Mouse (Mus musculus) myocyte (in vitro differentiated cells): ENCODE results near the gene Hist1h3d. TPM values are rescaled to one million over a fixed set of nuclear protein-coding genes. Genes with fewer than 3 reads are reported as not detected.
"Not testable (repeated sequence)": the region's sequence is repeated elsewhere in the genome, so short reads cannot be mapped to it uniquely, and the experiment has no call there.

Experiments
- H3K27me3 ChIP-seq: one replicate; pipeline ENCODE4 v1.6.1; 2011; ENCODE audit not compliant: control insufficient read depth, insufficient read depth, insufficient read length
- H3K36me3 ChIP-seq: one replicate; pipeline ENCODE4 v1.6.1; 2011; ENCODE audit not compliant: control insufficient read depth, insufficient read depth
- H3K4me2 ChIP-seq: one replicate; pipeline ENCODE4 v1.6.1; 2011; ENCODE audit warnings: low read depth, control low read depth
- H3K4me3 ChIP-seq: one replicate; pipeline ENCODE4 v1.5.1; 2011; ENCODE audit warnings: mild to moderate bottlenecking, control low read depth, moderate library complexity
- H3K79me2 ChIP-seq: one replicate; pipeline ENCODE4 v1.6.1; 2011; ENCODE audit not compliant: control insufficient read depth, insufficient read depth
- H3ac ChIP-seq: one replicate; pipeline ENCODE4 v1.6.1; 2011; ENCODE audit not compliant: control insufficient read depth, insufficient read length
- CEBPB ChIP-seq: IDR thresholded peaks from 2 replicates; pipeline ENCODE4 v1.6.1; 2011; ENCODE audit warnings: mild to moderate bottlenecking, moderate library complexity; ENCODE audit not compliant: poor library complexity, insufficient read depth, severe bottlenecking
- E2F4 ChIP-seq: IDR thresholded peaks from one replicate; pipeline ENCODE4 v1.6.1; 2011; ENCODE audit warnings: mild to moderate bottlenecking, control low read depth, moderate library complexity; ENCODE audit not compliant: insufficient read depth
- MAX ChIP-seq: IDR thresholded peaks from one replicate; pipeline ENCODE4 v1.6.1; 2011; ENCODE audit warnings: low read depth, mild to moderate bottlenecking, control low read depth
- MYOD1 ChIP-seq, 3 experiments: IDR thresholded peaks; one replicate each; pipeline ENCODE4 v1.6.1; 2011; ENCODE audit warnings: control low read depth in 2 of 3, low read depth in 2 of 3, mild to moderate bottlenecking in 2 of 3, moderate library complexity in 1 of 3; ENCODE audit not compliant: insufficient read length in 2 of 3, control insufficient read depth in 1 of 3
- MYOG ChIP-seq, 3 experiments: IDR thresholded peaks; one replicate each; pipeline ENCODE4 v1.6.1; 2011; ENCODE audit warnings: control low read depth in 2 of 3, low read depth in 2 of 3, mild to moderate bottlenecking in 2 of 3; ENCODE audit not compliant: insufficient read length in 2 of 3, control insufficient read depth in 1 of 3, insufficient read depth in 1 of 3
- POLR2A ChIP-seq: IDR thresholded peaks from one replicate; pipeline ENCODE4 v1.6.1; 2011; ENCODE audit warnings: low read depth, mild to moderate bottlenecking, control low read depth, moderate library complexity; ENCODE audit not compliant: insufficient read length
- POLR2AphosphoS2 ChIP-seq: IDR thresholded peaks from one replicate; pipeline ENCODE4 v1.6.1; 2011; ENCODE audit warnings: low read depth, control low read depth; ENCODE audit not compliant: insufficient read length
- REST ChIP-seq: IDR thresholded peaks from one replicate; pipeline ENCODE4 v1.6.1; 2011; ENCODE audit warnings: mild to moderate bottlenecking, control low read depth, moderate library complexity; ENCODE audit not compliant: insufficient read depth, insufficient read length
- SRF ChIP-seq: IDR thresholded peaks from one replicate; pipeline ENCODE4 v1.6.1; 2011; ENCODE audit warnings: low read depth; ENCODE audit not compliant: control insufficient read depth, insufficient read length
- TCF12 ChIP-seq: IDR thresholded peaks from one replicate; pipeline ENCODE4 v1.6.1; 2011; ENCODE audit warnings: mild to moderate bottlenecking, control low read depth; ENCODE audit not compliant: poor library complexity, insufficient read depth, severe bottlenecking
- TCF3 ChIP-seq: IDR thresholded peaks from one replicate; pipeline ENCODE4 v1.6.1; 2011; ENCODE audit warnings: low read depth, control low read depth; ENCODE audit not compliant: insufficient read length
- USF1 ChIP-seq: IDR thresholded peaks from one replicate; pipeline ENCODE4 v1.6.1; 2011; ENCODE audit warnings: low read depth, mild to moderate bottlenecking, control low read depth, moderate library complexity
- polyA plus RNA-seq: library from polyadenylated mRNA; unstranded; fragments of >200 nt; fragmentation: generic; extraction: Trizol; gene quantifications from one replicate; pipeline ENCODE4 v1.2.1, GENCODE M21; 2012; ENCODE audit warnings: missing spikeins

Gene Hist1h3d
- polyA plus RNA-seq, 1 experiment: 2.5 TPM

DNA sequence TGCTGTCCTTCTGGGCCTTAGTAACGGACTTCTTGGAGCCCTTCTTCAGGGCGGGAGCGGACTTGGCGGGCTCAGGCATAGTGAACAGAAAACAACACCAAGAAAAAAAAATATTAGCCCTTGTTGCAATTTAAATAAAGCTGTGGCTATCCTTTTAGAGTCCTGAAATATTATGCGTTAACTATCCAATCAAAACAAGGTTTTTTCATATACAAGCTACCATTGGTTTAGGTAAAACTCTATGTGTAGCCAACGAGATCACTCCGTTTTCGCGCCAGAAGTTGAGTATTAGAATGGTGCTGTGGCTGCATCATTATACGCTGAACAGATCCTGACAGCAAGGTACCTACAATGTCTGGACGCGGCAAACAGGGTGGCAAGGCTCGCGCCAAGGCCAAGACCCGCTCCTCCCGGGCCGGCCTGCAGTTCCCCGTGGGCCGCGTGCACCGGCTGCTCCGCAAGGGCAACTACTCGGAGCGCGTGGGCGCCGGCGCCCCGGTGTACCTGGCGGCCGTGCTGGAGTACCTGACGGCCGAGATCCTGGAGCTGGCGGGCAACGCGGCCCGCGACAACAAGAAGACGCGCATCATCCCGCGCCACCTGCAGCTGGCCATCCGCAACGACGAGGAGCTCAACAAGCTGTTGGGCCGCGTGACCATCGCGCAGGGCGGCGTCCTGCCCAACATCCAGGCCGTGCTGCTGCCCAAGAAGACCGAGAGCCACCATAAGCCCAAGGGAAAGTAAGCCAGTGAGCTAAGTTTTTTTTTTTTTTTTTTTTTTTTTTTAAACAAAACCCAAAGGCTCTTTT, 41.8 kb upstream of the Hist1h3d start, which contains the start of gene Hist1h2af:
Hist1h2af (plus strand) TSS at position 347 of the 808 bp plus-strand sequence.
- H3K79me2 ChIP-seq: not testable (repeated sequence)
- peak within 1 kb of the TSS; percentile 88 for H3K4me2 ChIP-seq

GRCm38 (mm10) chr13:23534368-23535131, 41.0 kb upstream of the Hist1h3d start:
- TF ChIP-seq POLR2AphosphoS2: peak; percentile 59
- TF ChIP-seq REST: no peak
- Histone ChIP-seq H3K79me2 (no peaks in the 10 kb centered on the region), H3K36me3 (no peaks in the 10 kb centered on the region), H3K27me3 (no peaks in the 10 kb centered on the region), H3K4me3 (peak overlapping the region; percentile 41), H3K4me2 (peak overlapping the region; percentile 88), H3ac (no peak overlapping the region)

More for the DNA sequence above, 41.8 kb upstream of the Hist1h3d start, which contains the start of gene Hist1h2af:
- H3K4me3 ChIP-seq: peak within 1 kb of the TSS; percentile 41
- TF ChIP-seq POLR2AphosphoS2: peak; percentile 79
- peak; percentile 57 for TF ChIP-seq POLR2A
- TF ChIP-seq E2F4: peak; percentile 68
- not testable (repeated sequence) for H3ac ChIP-seq, H3K36me3 ChIP-seq, H3K27me3 ChIP-seq

DNA sequence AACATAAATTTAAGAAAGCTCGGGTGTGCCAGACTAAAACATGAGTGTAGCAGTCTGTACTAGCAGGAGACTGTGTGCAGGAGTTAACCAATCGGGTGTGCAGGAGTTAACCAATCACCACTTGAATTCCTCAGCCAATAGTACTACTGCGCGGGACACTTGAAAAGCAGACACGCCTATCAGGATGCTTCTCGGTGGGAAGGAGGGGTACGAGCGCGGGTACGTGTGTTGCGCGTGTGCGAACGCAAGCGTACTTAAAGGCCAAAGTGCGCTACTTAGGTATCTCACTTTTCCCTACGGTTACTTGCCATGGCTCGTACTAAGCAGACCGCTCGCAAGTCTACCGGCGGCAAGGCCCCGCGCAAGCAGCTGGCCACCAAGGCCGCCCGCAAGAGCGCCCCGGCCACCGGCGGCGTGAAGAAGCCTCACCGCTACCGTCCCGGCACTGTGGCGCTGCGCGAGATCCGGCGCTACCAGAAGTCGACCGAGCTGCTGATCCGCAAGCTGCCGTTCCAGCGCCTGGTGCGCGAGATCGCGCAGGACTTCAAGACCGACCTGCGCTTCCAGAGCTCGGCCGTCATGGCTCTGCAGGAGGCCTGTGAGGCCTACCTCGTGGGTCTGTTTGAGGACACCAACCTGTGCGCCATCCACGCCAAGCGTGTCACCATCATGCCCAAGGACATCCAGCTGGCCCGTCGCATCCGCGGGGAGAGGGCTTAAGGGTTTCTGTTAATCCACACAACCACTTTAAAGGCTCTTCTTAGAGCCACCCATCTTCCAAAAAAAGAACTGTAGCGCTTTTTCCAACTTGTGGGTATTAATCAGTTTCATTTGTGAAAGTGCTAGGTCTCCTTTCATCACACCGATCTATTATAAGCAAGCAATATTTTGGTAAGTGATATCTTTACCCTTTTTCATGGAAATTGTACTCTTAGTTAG, 40.2 kb upstream of the Hist1h3d start, which contains the start of gene Hist1h3g:
Hist1h3g (plus strand) TSS at position 286 of the 939 bp plus-strand sequence.
- Histone ChIP-seq H3K4me2 (peak within 1 kb of the TSS; percentile 88), H3K4me3 (peak within 1 kb of the TSS; percentile 41)
- not testable (repeated sequence) for H3K27me3 ChIP-seq, H3K79me2 ChIP-seq, H3K36me3 ChIP-seq, H3ac ChIP-seq
- TF ChIP-seq POLR2AphosphoS2 (peak; percentile 98), MAX (peak; percentile 56), E2F4 (peak; percentile 100), POLR2A (peak; percentile 91)

DNA sequence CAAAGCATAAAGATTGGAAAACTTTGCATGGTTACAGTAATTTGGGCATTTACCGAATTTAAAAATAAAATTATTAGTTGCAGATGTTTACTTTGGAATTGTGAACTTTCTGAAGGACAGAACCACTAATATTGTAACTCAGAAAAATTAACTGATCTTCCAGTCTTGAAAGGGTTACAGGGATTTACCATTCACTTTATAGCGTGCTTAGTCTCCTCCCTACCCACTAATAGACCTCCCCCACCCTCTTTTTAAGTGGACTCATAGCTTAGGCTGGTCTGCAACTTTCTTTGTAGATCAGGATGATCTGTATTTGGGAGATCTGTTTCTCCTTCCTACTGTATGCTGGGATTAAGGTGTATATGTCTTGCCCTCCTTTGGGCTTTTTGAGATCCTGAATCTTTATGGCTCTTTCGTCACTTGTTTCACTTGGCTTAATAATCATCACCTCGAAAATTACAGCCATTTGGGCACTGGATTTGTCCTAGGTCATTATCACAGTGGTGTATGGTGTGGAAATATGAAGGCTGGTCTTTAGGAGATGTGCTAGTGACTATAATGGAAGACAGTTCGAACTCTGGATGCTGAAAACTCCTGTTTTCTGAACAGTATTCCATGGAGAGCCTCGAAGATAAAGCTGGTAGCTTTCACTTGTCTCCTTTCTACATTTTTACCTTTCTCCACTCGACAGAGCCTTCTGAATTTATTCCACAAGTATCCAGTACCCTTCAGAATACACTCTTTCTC, 39.3 kb upstream of the Hist1h3d start:
- peak overlapping the region; percentile 41 for H3K4me3 ChIP-seq

DNA sequence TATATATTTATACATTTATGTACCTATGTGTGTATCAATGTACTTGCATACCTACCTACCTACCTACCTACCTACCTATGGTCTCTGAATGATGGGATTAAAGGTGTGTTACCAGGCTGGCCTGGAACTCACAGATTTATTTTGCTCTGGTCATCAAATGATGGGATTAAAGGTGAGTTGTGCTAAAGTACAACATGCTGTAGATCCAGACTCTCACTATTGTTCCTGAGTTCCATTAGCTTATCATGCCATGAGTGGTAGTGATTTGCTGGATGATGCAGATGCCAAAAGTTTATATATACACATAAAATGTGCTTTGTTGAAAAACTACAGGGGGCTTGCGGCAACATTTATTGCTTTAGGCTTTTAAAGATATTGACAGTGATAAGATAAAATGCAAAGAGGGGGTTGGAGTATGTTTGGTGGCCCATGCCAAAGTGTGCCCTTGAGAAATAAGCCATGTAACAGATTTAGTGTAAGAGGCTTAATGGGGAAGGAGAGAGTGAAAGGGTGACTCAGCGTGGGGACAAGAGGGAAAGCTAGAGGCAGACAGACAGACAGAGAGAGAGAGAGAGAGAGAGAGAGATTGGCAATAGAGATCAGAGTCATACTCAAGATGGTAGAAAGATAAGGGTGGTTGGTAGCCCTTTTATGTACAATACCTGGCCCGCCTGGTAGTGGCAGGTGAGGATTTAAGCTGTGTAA, 38.4 kb upstream of the Hist1h3d start:
- peak overlapping the region; percentile 83 for H3K4me2 ChIP-seq
- no peak for TF ChIP-seq MYOG (IDR thresholded peaks at IDR 0.05; ENCODE audit: control insufficient read depth in 1 of 3, insufficient read depth in 1 of 3, insufficient read length in 2 of 3, low read depth in 2 of 3)
- TF ChIP-seq REST: no peak
- no peak for TF ChIP-seq TCF12
- TF ChIP-seq POLR2AphosphoS2: no peak
- no peak for TF ChIP-seq USF1
- TF ChIP-seq CEBPB: no peak
- no peak for TF ChIP-seq TCF3
- no peak for TF ChIP-seq MYOD1 (IDR thresholded peaks at IDR 0.05; ENCODE audit: control insufficient read depth in 1 of 3, insufficient read length in 2 of 3, low read depth in 2 of 3)
- TF ChIP-seq E2F4: no peak
- TF ChIP-seq MAX: no peak
- TF ChIP-seq SRF: no peak
- TF ChIP-seq POLR2A: no peak
- H3K79me2 ChIP-seq: peaks cover 6% of the 10 kb centered on the region
- H3K36me3 ChIP-seq: no peaks in the 10 kb centered on the region
- no peaks in the 10 kb centered on the region for H3K27me3 ChIP-seq
- no peak overlapping the region for H3ac ChIP-seq
- peak overlapping the region; percentile 41 for H3K4me3 ChIP-seq

More for the DNA sequence above, 39.3 kb upstream of the Hist1h3d start:
- TF ChIP-seq POLR2AphosphoS2 (peak; percentile 15), POLR2A (no peak)
- Histone ChIP-seq H3K36me3 (no peaks in the 10 kb centered on the region), H3ac (no peak overlapping the region), H3K79me2 (no peaks in the 10 kb centered on the region), H3K27me3 (no peaks in the 10 kb centered on the region), H3K4me2 (peak overlapping the region; percentile 83)
